Mouse (Mus musculus) stomach, postnatal 0 days (tissue): Measurements from ENCODE around the gene Map3k20. TPM values are rescaled to one million over a fixed set of nuclear protein-coding genes. Genes with fewer than 3 reads are reported as not detected.

Experiments
- ATAC-seq: fragments of 200-750 bp; cut with Nextera tagmentation; 2 replicates; pipeline ENCODE4 v1.8.0; 2017; ENCODE audit not compliant: low FRiP score, low TSS enrichment
- DNase-seq: peaks from one replicate; pipeline ENCODE4 v3.0.0-alpha.2; 2016; ENCODE audit warnings: low spot score
- H3K27ac ChIP-seq: fragments of 300-500 bp; sonication (generic); replicated peaks from 2 replicates; pipeline ENCODE4 v1.5.1; 2014; ENCODE audit warnings: mild to moderate bottlenecking, control low read depth
- H3K27me3 ChIP-seq: fragments of 300-500 bp; sonication (generic); 2 replicates; pipeline ENCODE4 v1.6.1; 2014; ENCODE audit warnings: low read length; ENCODE audit not compliant: control insufficient read depth, insufficient read depth
- H3K36me3 ChIP-seq: fragments of 300-500 bp; sonication (generic); 2 replicates; pipeline ENCODE4 v1.6.1; 2014; ENCODE audit warnings: low read length, mixed read lengths; ENCODE audit not compliant: control insufficient read depth, insufficient read depth
- H3K4me1 ChIP-seq: fragments of 300-500 bp; sonication (generic); replicated peaks from 2 replicates; pipeline ENCODE4 v1.6.1; 2014; ENCODE audit warnings: antibody characterized with exemption; ENCODE audit not compliant: control insufficient read depth, insufficient read depth
- H3K4me2 ChIP-seq: fragments of 300-500 bp; sonication (generic); replicated peaks from 2 replicates; pipeline ENCODE4 v1.6.1; 2014; ENCODE audit warnings: low read depth, mild to moderate bottlenecking, control low read depth, moderate library complexity
- H3K4me3 ChIP-seq: fragments of 300-500 bp; sonication (generic); 2 replicates; pipeline ENCODE4 v1.5.1; 2014; ENCODE audit warnings: low read depth, low read length, control low read depth
- H3K9ac ChIP-seq: fragments of 300-500 bp; sonication (generic); 2 replicates; pipeline ENCODE4 v1.6.1; 2014; ENCODE audit warnings: mild to moderate bottlenecking, low read length, control low read depth, mixed read lengths
- H3K9me3 ChIP-seq: fragments of 300-500 bp; sonication (generic); 2 replicates; pipeline ENCODE4 v1.6.1; 2016; ENCODE audit warnings: low read length; ENCODE audit not compliant: control insufficient read depth
- CTCF ChIP-seq: IDR thresholded peaks from 2 replicates; pipeline ENCODE4 v1.5.1; 2016; ENCODE audit warnings: antibody characterized with exemption, low read depth, mild to moderate bottlenecking, moderate library complexity
- EP300 ChIP-seq: optimal IDR thresholded peaks from 2 replicates; pipeline ENCODE3; 2016; ENCODE audit warnings: antibody characterized with exemption
- WGBS: fragments of 180-500 bp; shearing (Covaris S2); extraction: QIAGEN DNeasy Blood & Tissue Kit; methylation state at CpG from one replicate; pipeline ENCODE4 v1.1.7; 2014; 5-methylcytosine and 5-hydroxymethylcytosine counted together
- polyA plus RNA-seq: library from polyadenylated mRNA; unstranded; fragments of >200 nt; fragmentation: Nextera tagmentation; extraction: Ambion mirVana; gene quantifications from 2 replicates; pipeline ENCODE4 v1.2.1, GENCODE M21; 2015

Map3k20 gene
- polyA plus RNA-seq, 1 experiment from 2014 or later: 17.0 TPM

GRCm38 (mm10) chr2:72305738-72306137 lies 20.3 kb downstream of the Map3k20 start:
- Histone ChIP-seq H3K27ac (no peak overlapping the region), H3K9ac (no peak overlapping the region), H3K27me3 (no peaks in the 10 kb centered on the region), H3K9me3 (no peaks in the 10 kb centered on the region), H3K4me3 (no peak overlapping the region), H3K4me1 (0 out of 2 replicates have a peak, but pooled peaks cover 2% of the 10 kb centered on the region), H3K4me2 (no peak overlapping the region), H3K36me3 (peaks cover 10% of the 10 kb centered on the region; the same call in 1 of the 2 replicates)
- ATAC-seq (no peak), DNase-seq (no peak)
- no peak for TF ChIP-seq CTCF
- no peak for TF ChIP-seq EP300
- WGBS: 64% methylated on average over 7 of the region's 7 CpGs

DNA sequence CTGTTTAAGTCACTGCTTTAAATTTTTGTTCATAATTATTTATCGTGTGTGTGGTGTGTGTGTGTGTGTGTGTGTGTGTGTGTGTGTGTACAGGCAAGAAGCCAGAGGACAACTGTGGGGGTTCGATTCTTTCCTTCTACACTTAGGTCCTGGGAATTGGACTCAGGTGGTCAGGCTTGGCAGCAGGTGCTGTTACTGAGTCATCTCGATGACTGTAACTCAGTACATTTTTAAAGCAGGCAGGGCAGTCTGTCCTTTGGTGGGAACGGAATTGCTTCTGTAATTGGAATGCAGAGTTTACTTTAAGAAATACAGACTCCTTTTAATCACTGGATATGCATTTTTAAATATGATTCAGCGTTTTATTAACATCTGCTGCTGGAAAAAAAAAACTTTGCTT lies 22.9 kb downstream of the Map3k20 start:
- H3K27me3 ChIP-seq: no peaks in the 10 kb centered on the region
- H3K9ac ChIP-seq: no peak overlapping the region
- H3K4me2 ChIP-seq: no peak overlapping the region
- ATAC-seq: no peak
- no peak for DNase-seq
- H3K27ac ChIP-seq: 0 out of 2 replicates have a peak overlapping the region, but pooled peaks have one; percentile 18
- 40% methylated on average over 5 of the region's 5 CpGs for WGBS
- peaks cover 10% of the 10 kb centered on the region; the same call in 1 of the 2 replicates for H3K36me3 ChIP-seq
- no peak overlapping the region for H3K4me3 ChIP-seq
- H3K9me3 ChIP-seq: no peaks in the 10 kb centered on the region
- H3K4me1 ChIP-seq: 0 out of 2 replicates have a peak, but pooled peaks cover 2% of the 10 kb centered on the region
- TF ChIP-seq CTCF: no peak
- no peak for TF ChIP-seq EP300

- 0 out of 2 replicates have a peak, but pooled peaks have one; percentile 48 for ATAC-seq
- DNase-seq: no peak
- Histone ChIP-seq H3K4me2 (no peak overlapping the region), H3K27me3 (no peaks in the 10 kb centered on the region), H3K9ac (no peak overlapping the region), H3K9me3 (no peaks in the 10 kb centered on the region), H3K4me1 (0 out of 2 replicates have a peak, but pooled peaks cover 2% of the 10 kb centered on the region), H3K27ac (0 out of 2 replicates have a peak overlapping the region, but pooled peaks have one; percentile 18), H3K4me3 (no peak overlapping the region), H3K36me3 (peaks cover 10% of the 10 kb centered on the region; the same call in 1 of the 2 replicates)
- 57% methylated on average over 5 of the region's 5 CpGs for whole genome bisulfite sequencing
- TF ChIP-seq CTCF (no peak), EP300 (no peak)
These were observed 23.5 kb downstream of the Map3k20 start for GRCm38 (mm10) chr2:72308981-72309380.

GRCm38 (mm10) chr2:72311486-72311885 lies 26.0 kb downstream of the Map3k20 start:
- Histone ChIP-seq H3K27ac (no peak overlapping the region), H3K4me1 (0 out of 2 replicates have a peak, but pooled peaks cover 2% of the 10 kb centered on the region), H3K9ac (no peak overlapping the region), H3K27me3 (no peaks in the 10 kb centered on the region), H3K36me3 (no peaks in the 10 kb centered on the region), H3K4me2 (no peak overlapping the region), H3K9me3 (no peaks in the 10 kb centered on the region), H3K4me3 (no peak overlapping the region)
- TF ChIP-seq EP300 (no peak), CTCF (no peak)
- no peak for ATAC-seq
- 68% methylated on average over 8 of the region's 8 CpGs for WGBS
- no peak for DNase-seq

- Histone ChIP-seq H3K4me2 (no peak overlapping the region), H3K27ac (no peak overlapping the region), H3K4me3 (no peak overlapping the region), H3K9ac (no peak overlapping the region), H3K9me3 (no peaks in the 10 kb centered on the region), H3K4me1 (0 out of 2 replicates have a peak, but pooled peaks cover 3% of the 10 kb centered on the region), H3K36me3 (no peaks in the 10 kb centered on the region), H3K27me3 (no peaks in the 10 kb centered on the region)
- no peak for TF ChIP-seq CTCF
- no peak for TF ChIP-seq EP300
- ATAC-seq (no peak), DNase-seq (no peak)
- 70% methylated on average over 11 of the region's 11 CpGs for WGBS
These were observed 27.9 kb downstream of the Map3k20 start for GRCm38 (mm10) chr2:72313312-72313711.

GRCm38 (mm10) chr2:72318421-72318820 lies 33.0 kb downstream of the Map3k20 start:
- H3K9ac ChIP-seq: no peak overlapping the region
- no peaks in the 10 kb centered on the region for H3K36me3 ChIP-seq
- TF ChIP-seq EP300 (no peak), CTCF (no peak)
- H3K27me3 ChIP-seq: no peaks in the 10 kb centered on the region
- ATAC-seq: peak; percentile 77; the same call in 1 of the 2 replicates
- 0 out of 2 replicates have a peak, but pooled peaks cover 2% of the 10 kb centered on the region for H3K4me1 ChIP-seq
- no peak overlapping the region for H3K4me3 ChIP-seq
- H3K4me2 ChIP-seq: peak overlapping the region; percentile 20; the same call in 1 of the 2 replicates
- no peak for DNase-seq
- 32% methylated on average over 4 of the region's 4 CpGs for WGBS
- H3K9me3 ChIP-seq: no peaks in the 10 kb centered on the region
- H3K27ac ChIP-seq: peak overlapping the region; percentile 80
